Mouse (Mus musculus): ENCODE measurements around the gene Lhfp.

Lhfp gene

GRCm38 (mm10) chr3:53041411-53042239 lies at the start of gene Lhfp:
TSS of gene Lhfp (plus strand) at chr3:53041528.
- peak; percentile 98 for DNase-seq

DNA sequence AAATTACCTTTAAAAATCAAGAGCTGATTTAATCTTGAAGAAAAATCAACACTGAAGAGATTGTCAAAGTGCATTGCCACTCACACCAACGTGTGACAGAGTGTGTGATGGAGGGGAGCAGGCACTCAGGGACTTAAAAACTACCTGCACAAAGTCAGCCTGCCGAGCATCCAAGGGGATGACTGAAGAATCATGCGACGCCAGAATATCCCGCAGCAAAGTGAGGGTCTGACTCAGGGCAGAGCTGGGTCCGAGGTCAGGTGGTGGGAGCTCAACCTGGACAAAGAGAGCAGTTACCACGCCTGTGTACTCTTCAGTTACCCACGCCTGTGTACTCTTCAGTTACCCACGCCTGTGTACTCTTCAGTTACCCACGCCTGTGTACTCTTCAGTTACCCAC lies 48.0 kb upstream of the Lhfp start:
- peak; percentile 80 for DNase-seq

DNA sequence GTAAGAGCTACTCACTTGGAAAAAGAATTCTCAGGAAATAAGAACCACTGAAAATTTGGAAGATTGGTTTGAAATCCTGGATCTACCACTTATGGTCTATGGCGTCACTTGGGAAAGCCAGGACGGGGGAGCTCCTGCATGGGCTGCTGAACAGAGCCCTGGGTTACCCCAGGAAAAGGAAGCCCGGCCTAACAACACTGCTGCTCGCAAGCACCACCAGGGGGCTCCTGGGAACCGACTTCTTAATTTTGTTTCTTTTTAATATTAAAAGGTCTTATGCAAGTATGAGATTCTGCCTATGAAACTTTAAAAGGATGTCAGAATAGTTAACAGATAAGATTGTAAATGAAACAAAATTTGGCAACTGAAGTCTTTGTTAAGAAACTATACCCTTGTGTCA lies 46.7 kb upstream of the Lhfp start:
- DNase-seq: peak; percentile 4

- DNase-seq: peak; percentile 50
These were observed 44.7 kb upstream of the Lhfp start for GRCm38 (mm10) chr3:52996635-52997034.

DNA sequence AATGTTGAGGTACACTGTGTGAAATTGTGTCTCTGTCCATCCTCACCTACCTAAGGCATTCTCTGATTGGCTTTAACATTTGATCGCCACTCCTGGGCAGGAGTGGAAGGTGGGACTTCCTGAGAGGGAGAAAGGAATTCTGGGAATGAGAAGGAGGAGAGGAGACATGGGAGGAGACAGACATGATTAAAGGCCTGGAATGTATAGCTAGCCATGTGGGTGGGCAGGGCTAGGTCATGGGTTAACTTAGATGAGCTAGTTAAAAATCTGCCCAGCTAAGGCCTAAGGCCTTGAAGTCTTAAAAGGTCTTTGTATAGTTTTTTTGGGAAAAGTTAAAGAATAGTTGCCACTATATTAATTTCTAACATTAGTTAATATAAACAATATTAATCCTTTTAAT lies 43.9 kb upstream of the Lhfp start:
- DNase-seq: peak; percentile 53

- DNase-seq: peak; percentile 82
These were observed 42.1 kb upstream of the Lhfp start for GRCm38 (mm10) chr3:52999016-52999744.

- DNase-seq: peak; percentile 83
These were observed 41.3 kb upstream of the Lhfp start for GRCm38 (mm10) chr3:52999996-53000395.

DNA sequence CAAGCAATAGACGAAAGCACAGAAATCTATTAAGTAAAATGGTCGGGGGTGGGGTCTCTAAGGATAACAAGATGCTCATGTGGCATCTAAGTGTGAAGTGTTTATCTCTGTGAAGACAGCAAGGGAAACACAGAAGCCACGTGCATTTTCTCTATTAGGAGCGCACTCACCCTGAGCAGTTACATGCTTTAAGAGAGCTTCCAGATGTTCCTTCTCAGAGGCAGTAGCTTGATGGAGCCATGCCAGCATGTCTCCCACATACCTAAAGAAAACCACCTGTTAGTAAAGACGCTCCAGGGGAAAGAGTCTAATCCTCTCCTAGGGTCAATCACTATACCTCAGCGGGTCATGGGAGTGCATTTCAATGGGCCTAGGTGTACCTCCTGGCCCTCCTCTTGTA lies 39.3 kb upstream of the Lhfp start:
- DNase-seq: peak; percentile 75

- peak; percentile 83 for DNase-seq
These were observed 36.8 kb upstream of the Lhfp start for GRCm38 (mm10) chr3:53004406-53005114.

GRCm38 (mm10) chr3:53007411-53007810 lies 33.9 kb upstream of the Lhfp start:
- peak; percentile 65 for DNase-seq

DNA sequence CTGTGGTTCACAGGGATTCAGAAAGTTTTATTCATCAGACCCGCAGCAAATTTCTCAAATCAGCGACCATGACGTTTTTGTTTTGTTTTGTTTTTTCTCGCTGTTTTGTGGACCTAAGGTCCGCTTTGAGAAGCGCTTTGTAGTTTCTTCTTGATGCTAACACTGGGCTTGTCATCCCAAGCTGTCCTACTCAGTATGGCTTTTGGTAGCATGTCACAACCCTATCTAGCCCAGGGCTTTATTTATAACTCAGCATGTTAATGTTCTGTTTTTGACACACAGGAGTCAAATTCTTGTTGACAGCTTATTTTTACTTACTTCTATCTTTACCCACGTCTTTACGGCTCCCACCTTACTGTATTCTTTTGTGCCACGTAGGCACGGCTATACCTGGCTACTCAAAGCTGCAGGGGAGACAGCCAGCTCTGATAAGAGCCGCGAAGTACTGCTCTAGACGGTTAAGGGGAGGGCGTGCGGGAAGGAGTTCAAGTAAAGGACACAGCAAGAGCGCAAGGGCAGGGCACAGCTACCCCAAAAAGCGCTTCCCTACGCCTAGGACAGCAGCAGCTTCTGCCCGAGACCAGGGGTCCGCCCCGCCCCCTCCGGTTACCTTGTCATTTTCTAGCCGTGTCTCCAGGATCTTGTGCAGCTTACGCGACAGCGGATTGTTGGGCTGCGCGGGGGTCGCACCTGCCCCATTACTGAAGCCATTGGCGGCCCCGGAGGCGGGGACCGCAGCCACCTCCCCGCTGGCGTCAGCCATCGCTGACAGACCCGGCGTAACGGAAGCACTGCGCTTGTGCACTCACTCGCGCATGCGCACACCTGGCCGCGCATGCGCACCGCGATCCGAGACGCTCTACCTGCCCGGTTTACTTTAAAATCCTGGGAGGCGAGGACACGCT lies 24.6 kb upstream of the Lhfp start, which contains the start of gene Cog6:
Gene Cog6 (minus strand): TSS at position 802 of the 905 bp plus-strand sequence.
- DNase-seq: peak; percentile 99

GRCm38 (mm10) chr3:53027333-53027732 lies 14.0 kb upstream of the Lhfp start:
- DNase-seq: peak; percentile 82

- no peak for DNase-seq
These were observed 12.3 kb upstream of the Lhfp start for GRCm38 (mm10) chr3:53029046-53029445.

DNA sequence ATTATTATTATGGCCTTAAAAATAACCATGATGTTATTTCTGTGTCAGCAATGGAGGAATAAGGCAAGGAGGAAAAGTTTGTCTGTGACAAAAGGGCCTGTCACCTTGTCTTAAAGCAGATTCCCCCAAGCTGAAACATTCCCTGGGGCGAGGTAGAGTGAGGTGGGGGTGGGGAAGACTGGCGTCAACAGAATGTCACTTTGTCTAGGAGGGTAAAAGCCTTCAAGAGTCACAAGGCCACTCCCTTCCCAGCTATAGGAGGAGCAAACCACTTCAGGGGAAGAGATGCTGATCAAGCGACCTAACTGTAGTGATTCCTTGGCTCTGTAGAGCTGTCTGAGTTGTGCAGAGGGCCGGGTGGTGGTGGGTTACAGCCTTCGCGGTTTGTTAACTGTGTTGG lies 9.7 kb upstream of the Lhfp start:
- DNase-seq: peak; percentile 28

GRCm38 (mm10) chr3:53032432-53032831 lies 8.9 kb upstream of the Lhfp start:
- no peak for DNase-seq

DNA sequence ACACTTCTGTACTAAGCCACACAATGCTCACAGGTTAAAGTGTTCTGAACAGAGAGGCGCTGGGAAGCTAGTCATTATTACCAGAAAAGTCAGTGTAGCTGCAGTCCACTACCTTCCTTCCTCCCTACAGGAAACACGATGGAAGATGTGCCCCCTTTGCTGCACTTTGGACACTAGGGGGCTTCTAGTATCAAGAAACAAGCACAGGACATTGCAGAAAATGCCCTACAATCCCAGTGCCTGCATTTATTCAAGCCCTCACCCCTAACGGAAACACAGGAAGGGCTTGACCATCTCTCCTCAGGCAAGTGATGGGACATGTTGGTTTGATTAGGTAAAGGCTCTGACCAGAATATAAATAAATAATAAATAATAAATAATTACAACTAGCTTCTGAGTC lies 7.9 kb upstream of the Lhfp start:
- no peak for DNase-seq

DNA sequence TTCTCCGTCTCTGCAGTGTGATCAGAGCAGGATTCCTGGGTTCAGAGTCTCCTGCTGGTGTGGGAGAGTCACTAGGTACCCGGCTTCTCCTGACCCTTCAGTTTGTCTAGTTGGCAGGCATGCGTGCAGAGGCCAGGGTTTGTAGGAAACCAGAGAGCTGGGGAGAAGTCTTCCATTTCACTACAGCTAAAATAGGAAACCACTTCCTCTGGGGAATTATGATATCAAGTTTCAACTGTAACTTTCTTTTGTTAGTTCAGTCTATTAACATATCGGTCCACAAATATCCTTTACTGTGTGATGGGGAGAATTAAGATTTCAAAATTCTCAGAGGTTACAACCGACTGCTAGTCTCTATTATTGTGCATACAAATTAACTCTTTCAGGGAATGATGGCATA lies 5.3 kb upstream of the Lhfp start:
- DNase-seq: no peak

GRCm38 (mm10) chr3:53036941-53037340 lies 4.4 kb upstream of the Lhfp start:
- no peak for DNase-seq

GRCm38 (mm10) chr3:53038913-53039312 lies 2.4 kb upstream of the Lhfp start:
- DNase-seq: no peak

DNA sequence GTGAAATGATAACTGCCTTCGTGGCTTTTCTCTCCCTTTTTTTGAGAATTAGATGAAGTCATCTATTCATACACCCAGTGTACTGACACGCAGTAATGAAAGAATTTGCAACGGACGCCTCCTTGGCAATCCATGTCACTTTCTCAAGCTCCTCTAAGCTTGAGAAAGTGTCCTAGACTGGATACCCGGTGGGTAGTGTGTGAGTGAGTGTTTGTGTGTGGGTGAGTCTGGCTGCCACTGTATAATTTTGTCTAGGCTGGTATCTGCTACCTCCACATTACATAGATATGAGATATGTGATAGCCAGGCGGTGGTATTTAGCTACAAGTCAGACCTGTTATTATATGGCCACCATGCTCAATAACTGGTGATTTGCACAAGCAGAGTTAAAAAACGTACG lies 1.6 kb upstream of the Lhfp start:
- no peak for DNase-seq

DNA sequence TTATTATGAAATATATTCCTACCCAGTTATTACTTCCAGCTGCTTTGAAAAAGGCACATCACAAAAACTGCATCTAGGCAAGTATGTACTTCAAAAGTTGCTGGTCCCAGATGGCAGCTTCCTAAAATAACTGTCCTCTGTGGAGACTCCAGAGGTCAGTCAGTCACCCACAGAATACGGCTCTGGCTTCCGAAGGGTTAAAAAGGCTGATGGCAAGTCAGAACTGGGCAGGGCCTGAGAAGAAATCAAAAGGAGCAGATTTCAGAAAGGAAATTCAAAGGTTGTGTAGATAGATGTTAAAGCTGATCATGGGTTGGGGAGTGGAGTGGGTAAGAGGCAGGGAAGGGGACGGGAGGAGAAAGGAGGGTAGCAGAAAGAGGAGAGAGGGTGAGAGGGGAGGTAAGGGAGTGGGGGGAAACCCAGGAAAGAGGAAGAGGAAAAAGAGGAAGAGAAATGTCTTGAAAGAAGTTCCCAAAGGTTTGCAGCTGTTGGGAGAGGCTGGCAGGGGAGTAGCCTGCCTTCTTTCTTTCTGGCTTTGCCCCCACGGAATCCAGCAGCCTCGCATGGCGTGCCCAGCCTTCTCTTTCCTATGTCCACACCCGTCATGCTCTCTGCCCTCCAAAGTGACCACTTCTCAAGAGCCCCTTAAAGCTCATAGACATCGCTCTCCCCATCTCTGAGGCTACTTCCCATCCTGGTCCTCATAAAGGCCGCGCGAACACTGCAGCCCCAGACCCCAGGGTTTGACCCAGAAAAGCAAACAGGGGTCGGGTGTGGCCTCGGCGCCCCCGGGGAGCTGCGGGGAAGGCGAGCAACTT lies 526 bp upstream of the Lhfp start:
- peak; percentile 91 for DNase-seq

- no peak for DNase-seq
These were observed 876 bp downstream of the Lhfp start for GRCm38 (mm10) chr3:53042240-53042567.
